ENCODE assay signal across 22 mouse cellular contexts in the genomic region with DNA sequence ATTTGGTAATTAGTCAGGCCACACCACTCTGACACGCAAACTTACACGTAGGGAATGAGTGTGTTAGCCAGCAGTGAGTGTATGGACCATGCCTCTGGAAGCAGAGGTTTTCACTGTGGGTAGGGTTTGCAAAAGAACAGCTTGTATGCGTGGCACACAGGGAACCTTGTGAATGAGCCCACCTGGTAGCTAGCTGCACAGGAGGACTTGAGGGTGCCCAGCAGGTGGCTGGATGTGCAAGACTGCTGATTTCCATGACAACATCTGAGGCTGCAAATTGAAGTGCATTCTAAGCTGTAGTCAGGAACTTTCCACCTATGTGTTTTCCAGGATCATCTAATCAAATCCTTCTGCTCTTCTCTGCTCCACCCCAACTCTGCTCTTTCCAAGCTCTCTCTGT. TPM values are rescaled to one million over a fixed set of nuclear protein-coding genes. Genes with fewer than 3 reads are reported as not detected.
A peak's percentile ranks its signal among the peaks of the same experiment; 100 is the strongest.
DNase-seq lines count a peak whose midpoint lies in the region; TF ChIP-seq lines count a peak whose summit lies in the region.
"Had no signal": no experiment of that assay in that cellular context is flagged by ENCODE, and none has a peak within 500 bp of the region (broad histone marks: within the 10 kb centered on the region; RNA-seq: fewer than 3 reads in every experiment).

No protein-coding gene starts in this region.

- H3K27me3 ChIP-seq in E14TG2a.4 (ENCODE audit: insufficient read depth, low read length) = peaks cover 34% of the 10 kb centered on the region
- H3K27me3 ChIP-seq: Patski had no signal

- no peak for TF ChIP-seq CTCF in E14TG2a.4 (conservative IDR thresholded peaks at IDR 0.05; ENCODE audit: low read length)

- DNase-seq in ES-CJ7 (ENCODE audit: low read depth, low spot score) = peak; percentile 32
- DNase-seq in brain, adult 2 months (ENCODE audit: low read depth, low spot score) = peak; percentile 7
- no peak for DNase-seq in lung, postnatal 36 days
- DNase-seq in gastrocnemius, postnatal 14 days = no peak
- DNase-seq: adrenal gland, adult 2 months; adrenal gland, postnatal 10 days; adrenal gland, postnatal 25 days; B cell, adult 2 months; cerebellum, adult 11-12 months; cerebellum, adult 2 months; cerebellum, adult 9-10 months; cerebellum, postnatal 10 days; cerebellum, postnatal 25 days; forebrain, postnatal 0 days had no signal

- peaks cover 27% of the 10 kb centered on the region for H3K4me1 ChIP-seq in E14TG2a.4 (replicated peaks; ENCODE audit: low read depth, low read length)
- H3K4me1 ChIP-seq: embryonic facial prominence, embryonic 12.5 days; forebrain, embryonic 15.5 days had no signal

- no peaks in the 10 kb centered on the region for H3K36me3 ChIP-seq in E14TG2a.4 (ENCODE audit: insufficient read depth, low read length)
- H3K36me3 ChIP-seq: embryonic facial prominence, embryonic 10.5 days; embryonic facial prominence, embryonic 12.5 days; forebrain, embryonic 15.5 days; G1E had no signal

- intact Hi-C loops in gastrocnemius, postnatal 14 days (cut with DNase I; ENCODE audit: low total_unique reads) = no loop called here

- 0 out of 2 replicates have a peak overlapping the region, but pooled peaks have one; percentile 30 for H3K4me3 ChIP-seq in E14TG2a.4 (replicated peaks; ENCODE audit: low read length)
- H3K4me3 ChIP-seq: embryonic facial prominence, embryonic 10.5 days; embryonic facial prominence, embryonic 12.5 days; forebrain, embryonic 13.5 days; forebrain, embryonic 15.5 days had no signal

- H3K9me3 ChIP-seq in E14TG2a.4 (ENCODE audit: low read length) = no peaks in the 10 kb centered on the region
- H3K9me3 ChIP-seq: embryonic facial prominence, embryonic 10.5 days; embryonic facial prominence, embryonic 12.5 days; forebrain, embryonic 13.5 days; forebrain, embryonic 15.5 days; G1E had no signal

RNA-seq across cellular contexts. Expression of gene Olfr1339, which starts 7.6 kb away (rescaled TPM):
- total RNA-seq in gastrocnemius, postnatal 14 days (2021) = not detected
- total RNA-seq: adrenal gland, adult 2 months; adrenal gland, postnatal 10 days; adrenal gland, postnatal 25 days; adrenal gland, postnatal 4 days; forebrain, postnatal 0 days had no signal

RNA-seq across cellular contexts. Expression of gene Olfr1338, which starts 19.0 kb away (rescaled TPM):
- total RNA-seq in gastrocnemius, postnatal 14 days (2021) = not detected
- total RNA-seq: adrenal gland, adult 2 months; adrenal gland, postnatal 10 days; adrenal gland, postnatal 25 days; adrenal gland, postnatal 4 days; forebrain, postnatal 0 days; G1E had no signal

RNA-seq across cellular contexts. Expression of gene Olfr1340, which starts 19.6 kb away (rescaled TPM):
- not detected for total RNA-seq in gastrocnemius, postnatal 14 days (2021)
- total RNA-seq: adrenal gland, adult 2 months; adrenal gland, postnatal 10 days; adrenal gland, postnatal 25 days; adrenal gland, postnatal 4 days; forebrain, postnatal 0 days had no signal

RNA-seq across cellular contexts. Expression of gene Olfr1341, which starts 36.3 kb away (rescaled TPM):
- total RNA-seq in gastrocnemius, postnatal 14 days (2021) = not detected
- total RNA-seq: adrenal gland, adult 2 months; adrenal gland, postnatal 10 days; adrenal gland, postnatal 25 days; adrenal gland, postnatal 4 days; forebrain, postnatal 0 days had no signal

RNA-seq across cellular contexts. Expression of gene Olfr1337, which starts 42.8 kb away (rescaled TPM):
- not detected for total RNA-seq in gastrocnemius, postnatal 14 days (2021)
- total RNA-seq: adrenal gland, adult 2 months; adrenal gland, postnatal 10 days; adrenal gland, postnatal 25 days; adrenal gland, postnatal 4 days; forebrain, postnatal 0 days had no signal

Comparison
In these comparisons a context has a peak if more than half of its experiments do, and no peak if none do; other contexts are left out.
1. DNase-seq: peak in ES-CJ7 (single experiment) and brain, adult 2 months (single experiment); none in lung, postnatal 36 days (single experiment) and gastrocnemius, postnatal 14 days (single experiment).